Mouse (Mus musculus) lung, postnatal 0 days (tissue): ENCODE data around the gene Cabp7.

Experiments used
- CTCF ChIP-seq: IDR thresholded peaks from 2 replicates; pipeline ENCODE4 v1.5.1; 2016; ENCODE audit warnings: antibody characterized with exemption, mild to moderate bottlenecking
- EP300 ChIP-seq: IDR thresholded peaks from 2 replicates; pipeline ENCODE4 v1.6.1; 2016; ENCODE audit warnings: antibody characterized with exemption, mild to moderate bottlenecking, control low read depth

DNA sequence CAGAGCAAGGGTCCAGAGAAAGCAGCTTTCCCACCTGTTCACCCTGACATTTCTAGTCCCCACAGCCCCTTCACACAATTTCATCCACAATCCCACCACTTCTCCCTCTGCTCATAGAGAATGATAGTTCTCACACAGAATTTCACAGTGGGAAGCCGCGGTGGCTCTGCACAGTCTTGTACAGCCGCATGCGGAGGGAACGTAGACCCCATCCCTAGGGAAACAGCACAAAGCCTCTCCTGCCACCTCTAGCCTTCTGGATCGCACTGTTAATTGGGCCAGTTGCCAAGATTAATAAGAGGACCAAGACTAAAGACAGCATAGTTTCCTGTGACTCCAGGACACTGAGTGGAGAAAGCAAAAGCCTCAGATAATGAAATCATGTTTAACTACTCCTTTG, 45.0 kb upstream of the Cabp7 start:
- TF ChIP-seq CTCF, result no peak
- no peak for TF ChIP-seq EP300
